Mouse (Mus musculus) left cerebral cortex, adult 2 months (tissue): ENCODE measurements around the gene Mettl25. TPM values are rescaled to one million over a fixed set of nuclear protein-coding genes. Genes with fewer than 3 reads are reported as not detected.

Experiments used
- DNase-seq, 2 experiments: peaks; one replicate each; pipeline ENCODE4 v3.0.0; 2021 to 2022; ENCODE audit warnings: low spot score in 2 of 2, mixed read lengths in 1 of 2; ENCODE audit errors: extremely low spot score in 1 of 2
- H3K27ac ChIP-seq: fragments of 200-600 bp; 2 replicates; pipeline ENCODE4 v1.8.1; 2022
- H3K4me3 ChIP-seq: fragments of 200-600 bp; 2 replicates; pipeline ENCODE4 v1.8.1; 2022
- CTCF ChIP-seq: fragments of 200-600 bp; IDR thresholded peaks from 2 replicates; pipeline ENCODE4 v1.8.1; 2022; ENCODE audit warnings: antibody characterized with exemption, mild to moderate bottlenecking, moderate library complexity
- intact Hi-C: fragments of 180-260 bp; cut with DNase I; formaldehyde crosslinking; loops from one replicate; pipeline ENCODE4 v1.15.1; 2025
- long read RNA-seq, 2 experiments: library from polyadenylated mRNA; stranded (forward); transcript quantifications; one replicate each; pipeline ENCODE4 v2.0.0; 2021; ENCODE audit warnings: borderline mapping rate in 2 of 2
- total RNA-seq, 2 experiments: library from RNA; stranded (reverse); gene quantifications; 2 replicates each; pipeline ENCODE4 v1.2.3; 2021

The Mettl25 gene
- 1 to 10 TPM; 8.4 to 9.6 TPM for total RNA-seq
- long read RNA-seq, experiment 1, partial matches to known transcripts = 0 of 6 reads
- long read RNA-seq, experiment 1, other reads (novel, unspliced or antisense) = 6 of 6 reads
- long read RNA-seq, experiment 2, partial matches to known transcripts = 0 of 2 reads
- long read RNA-seq, experiment 2, other reads (novel, unspliced or antisense) = 1 of 2 reads

- Histone ChIP-seq H3K27ac (peak within 1 kb of the TSS; percentile 100), H3K4me3 (peak within 1 kb of the TSS; percentile 99)
- DNase-seq = peak; percentile 98 to 99
- peak; percentile 93 for TF ChIP-seq CTCF
- intact Hi-C loops = loop anchor here (10.0 kb wide), 1 partner anchor 634 kb away; the partner anchor contains the start of gene Ppfia2
These were observed at the start of gene Mettl25, which contains the start of gene Ccdc59 for GRCm38 (mm10) chr10:105840928-105841888. Mettl25 (minus strand) TSS chr10:105841380. Ccdc59 (plus strand) TSS chr10:105841067.

GRCm38 (mm10) chr10:105867312-105867711 lies 26.1 kb upstream of the Mettl25 start:
- TF ChIP-seq CTCF = peak; percentile 68
- no peak overlapping the region for H3K27ac ChIP-seq
- intact Hi-C loops = loop anchor here (2.0 to 10.0 kb wide), 3 partner anchors 387 to 717 kb away; partner anchors contain the start of gene Ppfia2
- no peak for DNase-seq
- no peak overlapping the region for H3K4me3 ChIP-seq

- intact Hi-C loops = no loop called here
- no peak for TF ChIP-seq CTCF
- DNase-seq = no peak
- Histone ChIP-seq H3K27ac (no peak overlapping the region), H3K4me3 (no peak overlapping the region)
These were observed 10.0 kb upstream of the Mettl25 start for GRCm38 (mm10) chr10:105851136-105851535.

- no peak; the same call in 1 of the 2 replicates for TF ChIP-seq CTCF
- no peak for DNase-seq
- intact Hi-C loops = no loop called here
- Histone ChIP-seq H3K27ac (no peak overlapping the region), H3K4me3 (no peak overlapping the region)
These were observed 9.1 kb upstream of the Mettl25 start for GRCm38 (mm10) chr10:105850286-105850685.

GRCm38 (mm10) chr10:105842574-105842973 lies 1.4 kb upstream of the Mettl25 start:
- H3K27ac ChIP-seq = no peak overlapping the region
- DNase-seq = no peak
- intact Hi-C loops = loop anchor here (10.0 kb wide), 1 partner anchor 632 kb away; the partner anchor contains the start of gene Ppfia2
- no peak overlapping the region; the same call in 1 of the 2 replicates for H3K4me3 ChIP-seq
- no peak for TF ChIP-seq CTCF

GRCm38 (mm10) chr10:105834627-105835228 lies 6.5 kb downstream of the Mettl25 start:
- TF ChIP-seq CTCF = peak; percentile 63
- intact Hi-C loops = no loop called here
- DNase-seq = peak; percentile 26 to 33
- H3K27ac ChIP-seq = no peak overlapping the region
- no peak overlapping the region for H3K4me3 ChIP-seq

- DNase-seq = no peak
- intact Hi-C loops = no loop called here
- no peak overlapping the region for H3K4me3 ChIP-seq
- no peak overlapping the region for H3K27ac ChIP-seq
- no peak for TF ChIP-seq CTCF
These were observed 34.7 kb downstream of the Mettl25 start for GRCm38 (mm10) chr10:105806259-105807010.

GRCm38 (mm10) chr10:105803461-105803860 lies 37.7 kb downstream of the Mettl25 start:
- no peak for TF ChIP-seq CTCF
- intact Hi-C loops = no loop called here

GRCm38 (mm10) chr10:105802132-105802531 lies 39.0 kb downstream of the Mettl25 start:
- Histone ChIP-seq H3K4me3 (no peak overlapping the region), H3K27ac (no peak overlapping the region)
- intact Hi-C loops = no loop called here
- no peak for DNase-seq
- no peak for TF ChIP-seq CTCF

More at GRCm38 (mm10) chr10:105803461-105803860, 37.7 kb downstream of the Mettl25 start:
- Histone ChIP-seq H3K4me3 (no peak overlapping the region), H3K27ac (no peak overlapping the region)
- DNase-seq = no peak

- no peak for TF ChIP-seq CTCF
- H3K27ac ChIP-seq = no peak overlapping the region
- H3K4me3 ChIP-seq = no peak overlapping the region
- no peak for DNase-seq
- intact Hi-C loops = no loop called here
These were observed 40.0 kb downstream of the Mettl25 start for GRCm38 (mm10) chr10:105801147-105801546.
